Mouse (Mus musculus): ENCODE data around the gene Ppm1l.
"Not testable (repeated sequence)": the region's sequence is repeated elsewhere in the genome, so short reads cannot be mapped to it uniquely, and the experiment has no call there.

Gene Ppm1l

GRCm38 (mm10) chr3:69532687-69533086 lies 216.0 kb downstream of the Ppm1l start:
- no peak for DNase-seq (ENCODE audit: low read depth in 1 of 2, low spot score in 2 of 2)

- no peak for DNase-seq (ENCODE audit: low read depth in 1 of 2, low spot score in 2 of 2)
These were observed 218.8 kb downstream of the Ppm1l start for GRCm38 (mm10) chr3:69535486-69535885.

- DNase-seq (ENCODE audit: low read depth in 1 of 2, low spot score in 2 of 2) = no peak
These were observed 219.4 kb downstream of the Ppm1l start for GRCm38 (mm10) chr3:69535941-69536647.

GRCm38 (mm10) chr3:69542962-69543361 lies 226.3 kb downstream of the Ppm1l start:
- no peak for DNase-seq (ENCODE audit: low read depth in 1 of 2, low spot score in 2 of 2)

GRCm38 (mm10) chr3:69543730-69544129 lies 227.1 kb downstream of the Ppm1l start:
- no peak for DNase-seq (ENCODE audit: low read depth in 1 of 2, low spot score in 2 of 2)

- DNase-seq (ENCODE audit: low read depth in 1 of 2, low spot score in 2 of 2) = no peak
These were observed 228.4 kb downstream of the Ppm1l start for GRCm38 (mm10) chr3:69545017-69545416.

- no peak for DNase-seq (ENCODE audit: low read depth in 1 of 2, low spot score in 2 of 2)
These were observed 232.2 kb downstream of the Ppm1l start for GRCm38 (mm10) chr3:69548704-69549455.

GRCm38 (mm10) chr3:69549602-69550001 lies 232.9 kb downstream of the Ppm1l start:
- no peak for DNase-seq (ENCODE audit: low read depth in 1 of 2, low spot score in 2 of 2)

GRCm38 (mm10) chr3:69555511-69555910 lies 238.8 kb downstream of the Ppm1l start:
- no peak for DNase-seq (ENCODE audit: low read depth in 1 of 2, low spot score in 2 of 2)

GRCm38 (mm10) chr3:69556092-69556778 lies 239.6 kb downstream of the Ppm1l start:
- no peak for DNase-seq (ENCODE audit: low read depth in 1 of 2, low spot score in 2 of 2)

- DNase-seq (ENCODE audit: low read depth in 1 of 2, low spot score in 2 of 2) = no peak
These were observed 242.8 kb downstream of the Ppm1l start for GRCm38 (mm10) chr3:69559316-69559974.

GRCm38 (mm10) chr3:69559975-69560330 lies 243.3 kb downstream of the Ppm1l start:
- DNase-seq (ENCODE audit: low read depth in 1 of 2, low spot score in 2 of 2) = peak in 1 of 2 experiments; percentile 3

GRCm38 (mm10) chr3:69561686-69562085 lies 245.0 kb downstream of the Ppm1l start:
- DNase-seq (ENCODE audit: low read depth in 1 of 2, low spot score in 2 of 2) = no peak

- no peak for DNase-seq (ENCODE audit: low read depth in 1 of 2, low spot score in 2 of 2)
These were observed 246.7 kb downstream of the Ppm1l start for GRCm38 (mm10) chr3:69563406-69563805.

- DNase-seq (ENCODE audit: low read depth in 1 of 2, low spot score in 2 of 2) = not testable (repeated sequence)
These were observed 248.9 kb downstream of the Ppm1l start for GRCm38 (mm10) chr3:69565586-69565985.

GRCm38 (mm10) chr3:69572561-69572960 lies 255.9 kb downstream of the Ppm1l start:
- no peak for DNase-seq (ENCODE audit: low read depth in 1 of 2, low spot score in 2 of 2)

GRCm38 (mm10) chr3:69575577-69575976 lies 258.9 kb downstream of the Ppm1l start:
- no peak for DNase-seq (ENCODE audit: low read depth in 1 of 2, low spot score in 2 of 2)

GRCm38 (mm10) chr3:69576715-69577114 lies 260.1 kb downstream of the Ppm1l start:
- no peak for DNase-seq (ENCODE audit: low read depth in 1 of 2, low spot score in 2 of 2)

- DNase-seq (ENCODE audit: low read depth in 1 of 2, low spot score in 2 of 2) = no peak
These were observed 262.1 kb downstream of the Ppm1l start for GRCm38 (mm10) chr3:69578791-69579190.

- no peak for DNase-seq (ENCODE audit: low read depth in 1 of 2, low spot score in 2 of 2)
These were observed 267.1 kb downstream of the Ppm1l start for GRCm38 (mm10) chr3:69583798-69584197.

- DNase-seq (ENCODE audit: low read depth in 1 of 2, low spot score in 2 of 2) = no peak
These were observed 271.6 kb downstream of the Ppm1l start for GRCm38 (mm10) chr3:69588101-69588760.

Measured in monocyte, adult 2 months (primary cell).